ENCODE assay signal across 12 mouse cellular contexts in the genomic region with DNA sequence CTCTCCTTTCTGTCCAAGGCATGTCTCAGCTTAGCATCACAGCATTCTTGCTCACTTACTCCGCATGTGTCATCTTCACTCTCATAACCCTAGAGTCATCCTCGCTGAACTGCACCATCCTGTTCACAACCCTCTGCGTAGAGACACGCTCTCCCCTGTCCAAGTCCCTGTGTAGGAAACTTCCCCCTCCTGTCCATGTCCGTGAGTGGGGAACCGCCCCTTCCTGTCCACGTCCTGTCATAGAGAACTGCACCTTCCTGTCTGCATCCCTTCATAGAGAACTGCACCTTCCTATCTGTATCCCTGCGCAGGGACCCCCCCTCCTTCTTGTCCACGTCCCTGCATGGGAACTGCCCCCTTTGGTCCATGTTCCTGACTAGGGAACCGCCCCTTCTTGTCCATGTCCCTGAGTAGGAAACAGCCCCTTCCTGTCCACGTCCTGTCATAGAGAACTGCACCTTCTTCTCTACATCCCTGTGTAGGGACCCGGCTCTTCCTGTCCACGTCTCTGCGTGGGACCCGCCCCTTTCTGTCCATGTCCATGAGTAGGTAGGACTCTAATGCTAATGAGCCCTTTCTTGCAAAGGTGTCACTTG. TPM values are rescaled to one million over a fixed set of nuclear protein-coding genes. Genes with fewer than 3 reads are reported as not detected.
DNase-seq lines count a peak whose midpoint lies in the region; ATAC-seq and TF ChIP-seq lines count a peak whose summit lies in the region.
"Had no signal": no experiment of that assay in that cellular context is flagged by ENCODE, and none has a peak within 500 bp of the region (broad histone marks: within the 10 kb centered on the region; RNA-seq: fewer than 3 reads in every experiment).

No protein-coding gene starts in this region.

- H3K36me3 ChIP-seq in liver, embryonic 11.5 days (ENCODE audit: control insufficient read depth, insufficient read depth, low read length) = no peaks in the 10 kb centered on the region
- H3K36me3 ChIP-seq: intestine, embryonic 15.5 days had no signal

- no peak overlapping the region for H3K4me3 ChIP-seq in gastrocnemius, adult 2 months
- H3K4me3 ChIP-seq in liver, embryonic 11.5 days (ENCODE audit: low read depth, low read length) = no peak overlapping the region
- H3K4me3 ChIP-seq: intestine, embryonic 15.5 days had no signal

- WGBS in liver, embryonic 11.5 days = 54% methylated on average over 15 of the region's 15 CpGs

- peak overlapping the region; percentile 44 for H3K27ac ChIP-seq in gastrocnemius, adult 2 months
- H3K27ac ChIP-seq in liver, embryonic 11.5 days (ENCODE audit: low read depth, low read length) = no peak overlapping the region
- H3K27ac ChIP-seq: intestine, embryonic 15.5 days; liver, embryonic 14.5 days had no signal

- TF ChIP-seq CTCF in gastrocnemius, adult 2 months (IDR thresholded peaks at IDR 0.05) = no peak

- intact Hi-C loops in gastrocnemius, adult 2 months (cut with DNase I) = no loop called here
- intact Hi-C loops in gastrocnemius, postnatal 14 days (cut with DNase I; ENCODE audit: low total_unique reads) = no loop called here

- no peaks in the 10 kb centered on the region for H3K4me1 ChIP-seq in liver, embryonic 11.5 days (replicated peaks; ENCODE audit: control insufficient read depth, insufficient read depth, low read length)

- no peaks in the 10 kb centered on the region for H3K27me3 ChIP-seq in liver, embryonic 11.5 days (replicated peaks; ENCODE audit: control insufficient read depth, insufficient read depth, low read length)
- H3K27me3 ChIP-seq: intestine, embryonic 15.5 days had no signal

- no peak overlapping the region for H3K4me2 ChIP-seq in liver, embryonic 11.5 days
- H3K4me2 ChIP-seq: intestine, embryonic 15.5 days had no signal

- H3K9ac ChIP-seq in liver, embryonic 11.5 days (ENCODE audit: low read depth, low read length) = no peak overlapping the region
- H3K9ac ChIP-seq: intestine, embryonic 15.5 days; liver, embryonic 14.5 days had no signal

- DNase-seq in gastrocnemius, adult 2 months = no peak
- no peak for DNase-seq in gastrocnemius, postnatal 14 days
- no peak for DNase-seq in liver, embryonic 11.5 days (ENCODE audit: low spot score)
- no peak for DNase-seq in liver
- peak; percentile 37 for DNase-seq in induced T-regulatory cell, adult 2 months (ENCODE audit: low read depth)
- no peak for DNase-seq in frontal cortex, postnatal 25 days (ENCODE audit: low spot score in 2 of 2)
- DNase-seq in cerebellum, adult 18-20 months = no peak
- DNase-seq: thymus, adult 18-20 months had no signal

- no peaks in the 10 kb centered on the region for H3K9me3 ChIP-seq in liver, embryonic 11.5 days (ENCODE audit: control insufficient read depth, low read length)
- H3K9me3 ChIP-seq: intestine, embryonic 15.5 days had no signal

- ATAC-seq in liver, embryonic 11.5 days (replicated peaks; ENCODE audit: low FRiP score) = 0 out of 2 replicates have a peak, but pooled peaks have one; percentile 30
- peak; percentile 58 for ATAC-seq in megakaryocyte progenitor cell, adult 5-6 weeks (replicated peaks; ENCODE audit: poor library complexity)
- ATAC-seq: forebrain, embryonic 16.5 days; intestine, embryonic 15.5 days had no signal

RNA-seq across cellular contexts. Expression of a gene that starts 22.6 kb away (rescaled TPM):
- total RNA-seq in gastrocnemius, adult 2 months (2021) = 10 to 100 TPM; 28.6 to 81.6 TPM
- 10 to 100 TPM; 38.7 to 45.5 TPM for total RNA-seq in gastrocnemius, postnatal 14 days (2021)
- polyA plus RNA-seq in liver, embryonic 11.5 days (2014; fragmentation: Nextera tagmentation; extraction: Ambion mirVana) = 5.9 and 7.3 TPM in 2 replicates
- 109 and 114 TPM in 2 replicates for total RNA-seq in megakaryocyte progenitor cell, adult 5-6 weeks (2015)
- total RNA-seq in megakaryocyte progenitor cell, adult 5-6 weeks (2017) = 95.7 and 110 TPM in 2 replicates
